Mouse (Mus musculus) kidney, postnatal 10 days (tissue): ENCODE measurements around the gene Olfr589.
A peak's percentile ranks its signal among the peaks of the same experiment; 100 is the strongest.
"Not testable (repeated sequence)": the region's sequence is repeated elsewhere in the genome, so short reads cannot be mapped to it uniquely, and the experiment has no call there.

Source experiments
- DNase-seq: peaks from one replicate; pipeline ENCODE4 v3.0.0; 2021; ENCODE audit warnings: mixed read lengths

Olfr589 gene

GRCm38 (mm10) chr7:103156256-103156655 is at the start of gene Olfr589:
Gene Olfr589 (minus strand): TSS chr7:103156356.
- DNase-seq: no peak

- not testable (repeated sequence) for DNase-seq
Observed at GRCm38 (mm10) chr7:103184503-103184902, 28.3 kb upstream of the Olfr589 start, which contains the start of gene Olfr592. Gene Olfr592 (plus strand): TSS chr7:103184803.

GRCm38 (mm10) chr7:103178240-103178639 is 22.1 kb upstream of the Olfr589 start, which contains the start of gene Olfr591:
Gene Olfr591 (minus strand): TSS chr7:103178340.
- DNase-seq: no peak

GRCm38 (mm10) chr7:103169697-103170096 is 13.5 kb upstream of the Olfr589 start:
- DNase-seq: no peak

GRCm38 (mm10) chr7:103140579-103140978 is 15.6 kb downstream of the Olfr589 start, which contains the start of gene Olfr588-ps1:
Gene Olfr588-ps1 (plus strand): TSS chr7:103140879.
- no peak for DNase-seq

- DNase-seq: no peak
Observed at GRCm38 (mm10) chr7:103125538-103125937, 30.6 kb downstream of the Olfr589 start, which contains the start of gene Olfr586. Gene Olfr586 (minus strand): TSS chr7:103125638.

- peak; percentile 5 for DNase-seq
Observed at GRCm38 (mm10) chr7:103119406-103119805, 36.8 kb downstream of the Olfr589 start.
